Mouse (Mus musculus) retina, postnatal 1 day (tissue): Measurements from ENCODE around the gene Zfp558.

ENCODE experiments used
- DNase-seq: peaks from one replicate; pipeline ENCODE4 v3.0.0-alpha.2; 2012

Zfp558 gene

GRCm38 (mm10) chr9:18478168-18478567 lies at the start of gene Zfp558, which contains the start of gene Mbd3l1:
Gene Zfp558 (minus strand): TSS chr9:18478268.
Gene Mbd3l1 (plus strand): TSS chr9:18478359.
- DNase-seq = no peak

DNA sequence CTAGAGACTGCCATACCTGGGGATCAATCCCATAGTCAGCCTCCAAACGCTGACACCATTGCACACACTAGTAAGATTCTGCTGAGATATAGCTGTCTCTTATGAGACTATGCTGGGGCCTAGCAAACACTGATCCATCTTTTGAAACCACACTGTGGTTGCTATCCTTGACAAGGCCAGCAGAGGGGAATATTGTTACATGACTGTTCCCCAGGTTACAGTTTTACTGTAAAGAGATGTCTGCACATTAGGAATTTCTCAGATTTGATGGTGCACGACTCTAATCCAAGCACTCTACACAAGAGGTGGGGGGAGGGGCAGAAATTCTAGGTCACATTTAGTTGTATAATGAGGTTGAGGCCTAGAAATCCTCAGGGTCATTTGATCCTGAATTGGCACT lies 30.0 kb upstream of the Zfp558 start:
- DNase-seq = peak; percentile 27

DNA sequence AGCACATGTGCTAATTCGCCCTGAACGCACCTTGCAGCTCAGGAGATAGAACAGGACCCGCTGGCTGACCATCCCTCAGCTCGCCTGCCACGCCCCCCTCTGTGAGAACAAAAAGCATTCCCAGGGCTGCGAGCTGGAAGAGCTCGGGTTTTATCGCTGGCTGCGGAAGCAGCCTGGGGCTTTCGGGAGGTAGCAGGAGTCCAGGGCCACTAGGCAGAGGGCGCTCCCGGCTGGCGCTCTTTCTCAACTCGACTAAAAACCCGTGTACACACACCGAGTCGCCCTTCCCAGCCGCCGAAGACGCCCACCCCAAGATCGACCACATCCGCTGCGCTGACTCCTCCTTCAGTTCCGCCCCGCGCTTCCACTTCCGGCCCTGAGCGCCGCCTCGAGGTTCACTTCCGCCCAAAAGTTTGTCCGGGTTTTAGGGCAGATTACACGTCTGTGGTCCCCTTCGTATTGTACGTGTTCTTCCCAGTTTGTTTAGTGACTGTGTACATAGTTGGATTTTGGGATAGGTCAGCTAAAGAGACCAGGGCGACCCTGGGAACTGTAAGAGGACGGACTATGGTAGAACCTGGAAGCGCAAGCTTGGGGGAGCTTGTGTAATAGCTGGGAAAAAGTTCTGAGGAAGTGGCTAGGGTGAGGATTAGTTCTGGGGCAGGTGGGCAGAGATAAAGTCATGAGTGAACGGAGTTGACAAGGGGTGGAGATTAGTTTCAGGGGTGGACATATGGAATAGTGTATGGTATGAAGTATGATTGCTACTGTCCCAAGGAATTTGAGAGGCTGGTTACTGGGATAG lies 4.5 kb downstream of the Zfp558 start:
- peak; percentile 91 for DNase-seq

GRCm38 (mm10) chr9:18468005-18468404 lies 10.1 kb downstream of the Zfp558 start:
- no peak for DNase-seq

DNA sequence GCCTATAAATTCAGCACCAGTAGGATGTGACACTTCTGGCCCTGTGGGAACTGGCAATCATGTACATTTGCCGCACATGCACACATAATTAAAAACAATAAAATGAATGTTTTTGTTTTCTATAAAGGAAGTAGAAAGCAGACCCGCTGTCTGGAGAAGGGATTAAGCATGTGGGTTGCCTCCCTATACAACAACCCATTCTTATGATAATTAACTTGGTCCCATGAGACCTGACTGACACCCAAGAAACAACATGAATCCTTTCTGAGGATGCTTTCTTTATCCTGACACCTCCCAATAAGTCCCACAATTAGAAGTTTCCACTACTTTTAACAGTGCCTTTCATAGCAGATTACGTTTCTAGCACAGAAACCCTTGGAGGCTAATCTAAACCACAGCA lies 10.7 kb downstream of the Zfp558 start:
- no peak for DNase-seq

DNA sequence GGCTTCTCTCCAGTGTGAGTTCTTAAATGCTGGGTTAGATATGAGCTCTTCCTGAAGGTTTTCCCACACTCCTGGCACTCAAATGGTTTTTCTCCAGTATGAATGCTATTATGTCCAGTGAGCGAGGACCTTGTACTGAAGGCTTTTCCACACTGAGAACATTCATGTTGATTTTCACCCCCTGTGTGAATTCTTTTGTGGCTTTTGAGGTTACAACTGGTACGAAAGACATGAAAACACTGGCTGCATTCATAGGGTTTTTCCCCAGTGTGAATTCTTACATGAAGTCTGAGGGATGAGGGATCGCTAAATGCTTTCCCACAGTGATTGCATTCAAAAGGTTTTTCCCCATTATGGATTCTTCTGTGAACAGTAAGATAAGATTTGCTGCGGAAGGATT lies 21.5 kb downstream of the Zfp558 start:
- DNase-seq = no peak

GRCm38 (mm10) chr9:18431687-18432086 lies 46.4 kb downstream of the Zfp558 start:
- no peak for DNase-seq

GRCm38 (mm10) chr9:18430354-18430753 lies 47.7 kb downstream of the Zfp558 start, which contains the start of gene Mbd3l2:
Gene Mbd3l2 (plus strand): TSS chr9:18430654.
- no peak for DNase-seq

DNA sequence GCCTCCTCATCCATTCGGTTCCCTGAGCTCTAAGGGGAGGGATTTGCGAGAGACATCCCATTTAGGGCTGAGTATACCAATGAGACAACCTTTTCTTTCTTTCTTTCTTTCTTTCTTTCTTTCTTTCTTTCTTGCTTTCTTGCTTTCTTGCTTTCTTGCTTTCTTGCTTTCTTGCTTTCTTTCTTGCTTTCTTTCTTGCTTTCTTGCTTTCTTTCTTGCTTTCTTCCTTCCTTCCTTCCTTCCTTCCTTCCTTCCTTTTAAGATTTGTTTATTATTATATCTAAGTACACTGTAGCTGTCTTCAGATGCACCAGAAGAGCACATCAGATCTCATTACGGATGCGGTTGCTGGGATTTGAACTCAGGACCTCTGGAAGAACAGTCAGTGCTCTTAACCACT lies 65.7 kb downstream of the Zfp558 start:
- DNase-seq = peak; percentile 14
